Mouse (Mus musculus) MEL (cell line): ENCODE data around the gene Slc26a10. TPM values are rescaled to one million over a fixed set of nuclear protein-coding genes. Genes with fewer than 3 reads are reported as not detected.

Experiments
- DNase-seq: peaks from one replicate; pipeline ENCODE4 v3.0.0; 2011; ENCODE audit warnings: low read depth, low spot score
- H3K27ac ChIP-seq: 2 replicates; pipeline ENCODE4 v1.5.1; 2012; ENCODE audit warnings: low read depth, mild to moderate bottlenecking, control low read depth, low read length, moderate library complexity; ENCODE audit not compliant: control insufficient read depth
- H3K27me3 ChIP-seq, 2 experiments: fragments of 150-350 bp in 1 of 2; sonication (generic) in 1 of 2; 2 replicates each; pipeline ENCODE4 v1.6.1; 2012; ENCODE audit warnings: low read length in 2 of 2, mild to moderate bottlenecking in 2 of 2, improper control_type of control experiment in 1 of 2, moderate library complexity in 1 of 2; ENCODE audit not compliant: insufficient read depth in 2 of 2, control insufficient read depth in 1 of 2
- H3K36me3 ChIP-seq, 2 experiments: 2 replicates each; pipeline ENCODE4 v1.6.1; 2012 to 2014; ENCODE audit warnings: low read length in 2 of 2, improper control_type of control experiment in 1 of 2, inconsistent platforms in 1 of 2, mild to moderate bottlenecking in 1 of 2; ENCODE audit not compliant: insufficient read depth in 2 of 2, control insufficient read depth in 1 of 2
- H3K4me1 ChIP-seq, 2 experiments: fragments of 150-350 bp in 1 of 2; sonication (generic) in 1 of 2; 2 replicates each; pipeline ENCODE4 v1.6.1; 2012; ENCODE audit warnings: low read length in 2 of 2, improper control_type of control experiment in 1 of 2, mild to moderate bottlenecking in 1 of 2; ENCODE audit not compliant: insufficient read depth in 2 of 2, control insufficient read depth in 1 of 2
- H3K4me3 ChIP-seq, 2 experiments: fragments of 150-350 bp in 1 of 2; sonication (generic) in 1 of 2; 2 replicates each; pipeline ENCODE4 v1.5.1; 2012; ENCODE audit warnings: low read depth in 2 of 2, low read length in 2 of 2, mild to moderate bottlenecking in 2 of 2, moderate library complexity in 2 of 2, control low read depth in 1 of 2, improper control_type of control experiment in 1 of 2; ENCODE audit not compliant: control insufficient read depth in 1 of 2, insufficient read depth in 1 of 2
- H3K79me2 ChIP-seq: 2 replicates; pipeline ENCODE4 v1.6.1; 2012; ENCODE audit warnings: mild to moderate bottlenecking, low read length, moderate library complexity; ENCODE audit not compliant: control insufficient read depth, poor library complexity, insufficient read depth
- H3K9ac ChIP-seq: 2 replicates; pipeline ENCODE4 v1.6.1; 2012; ENCODE audit warnings: low read depth, mild to moderate bottlenecking, control low read depth, low read length, moderate library complexity; ENCODE audit not compliant: control insufficient read depth, poor library complexity, severe bottlenecking
- H3K9me3 ChIP-seq: fragments of 150-350 bp; sonication (generic); replicated peaks from 2 replicates; pipeline ENCODE4 v1.6.1; 2012; ENCODE audit warnings: mild to moderate bottlenecking, low read length, improper control_type of control experiment, moderate library complexity; ENCODE audit not compliant: insufficient read depth
- CHD2 ChIP-seq: IDR thresholded peaks from 2 replicates; pipeline ENCODE4 v1.6.1; 2011; ENCODE audit warnings: low read length, improper control_type of control experiment
- CTCF ChIP-seq, 3 experiments: IDR thresholded peaks in 2 of 3; conservative IDR thresholded peaks in 1 of 3; 2 replicates each; pipeline ENCODE4 v1.5.1; 2011 to 2012; ENCODE audit warnings: low read length in 3 of 3, low read depth in 2 of 3, mild to moderate bottlenecking in 2 of 3, improper control_type of control experiment in 1 of 3, inconsistent platforms in 1 of 3, mixed read lengths in 1 of 3, moderate library complexity in 1 of 3; ENCODE audit not compliant: control insufficient read depth in 1 of 3, insufficient read depth in 1 of 3, poor library complexity in 1 of 3, severe bottlenecking in 1 of 3
- E2F4 ChIP-seq: IDR thresholded peaks from 2 replicates; pipeline ENCODE4 v1.6.1; 2011; ENCODE audit warnings: low read depth, low read length, improper control_type of control experiment, borderline replicate concordance
- ETS1 ChIP-seq: IDR thresholded peaks from 2 replicates; pipeline ENCODE4 v1.6.1; 2012; ENCODE audit warnings: low read depth, mild to moderate bottlenecking, inconsistent platforms, low read length, improper control_type of control experiment, moderate library complexity
- GATA1 ChIP-seq: IDR thresholded peaks from 2 replicates; pipeline ENCODE4 v1.6.1; 2011; ENCODE audit warnings: low read depth, low read length, improper control_type of control experiment
- HCFC1 ChIP-seq: IDR thresholded peaks from 2 replicates; pipeline ENCODE4 v1.6.1; 2012; ENCODE audit warnings: low read depth, mild to moderate bottlenecking, inconsistent platforms, low read length, improper control_type of control experiment, moderate library complexity
- MAZ ChIP-seq: IDR thresholded peaks from 2 replicates; pipeline ENCODE4 v1.6.1; 2012; ENCODE audit warnings: low read depth, mild to moderate bottlenecking, inconsistent platforms, low read length, improper control_type of control experiment
- MXI1 ChIP-seq: IDR thresholded peaks from 2 replicates; pipeline ENCODE4 v1.6.1; 2011; ENCODE audit warnings: mild to moderate bottlenecking, low read depth, low read length, improper control_type of control experiment
- MYB ChIP-seq: IDR thresholded peaks from 2 replicates; pipeline ENCODE4 v1.6.1; 2011; ENCODE audit warnings: mild to moderate bottlenecking, low read depth, low read length, improper control_type of control experiment
- MYC ChIP-seq: IDR thresholded peaks from 2 replicates; pipeline ENCODE4 v1.6.1; 2011; ENCODE audit warnings: low read depth, mild to moderate bottlenecking, low read length, improper control_type of control experiment, moderate library complexity
- RAD21 ChIP-seq: IDR thresholded peaks from 2 replicates; pipeline ENCODE4 v1.6.1; 2011; ENCODE audit warnings: mild to moderate bottlenecking, low read depth, low read length, improper control_type of control experiment
- SMC3 ChIP-seq: IDR thresholded peaks from 2 replicates; pipeline ENCODE4 v1.6.1; 2011; ENCODE audit warnings: low read depth, low read length, improper control_type of control experiment
- TAL1 ChIP-seq: IDR thresholded peaks from 2 replicates; pipeline ENCODE4 v1.6.1; 2012; ENCODE audit warnings: mild to moderate bottlenecking, inconsistent platforms, low read length, moderate library complexity, mixed read lengths
- ZNF384 ChIP-seq: IDR thresholded peaks from 2 replicates; pipeline ENCODE4 v1.6.1; 2012; ENCODE audit warnings: low read depth, mild to moderate bottlenecking, inconsistent platforms, low read length, improper control_type of control experiment
- polyA plus RNA-seq, 2 experiments: library from polyadenylated mRNA; stranded (reverse) in 1 of 2; unstranded in 1 of 2; fragments of >175 nt in 1 of 2; fragments of >200 nt in 1 of 2; gene quantifications; 2 replicates each; pipeline versions ENCODE4 v1.2.1 to v1.2.4; 2012; ENCODE audit warnings: low replicate concordance in 2 of 2, low read depth in 1 of 2; ENCODE audit not compliant: insufficient read length in 2 of 2, insufficient read depth in 1 of 2, missing spikeins in 1 of 2
- total RNA-seq: library from RNA; depleted of rRNA; stranded (reverse); fragments of 300-350 nt; gene quantifications from 2 replicates; pipeline ENCODE4 v1.2.3, GENCODE M21; 2012

Slc26a10 gene
- total and polyA plus RNA-seq, 3 experiments: 1.1 to 1.3 TPM; not detected in 1

GRCm38 (mm10) chr10:127177719-127178118, 2.7 kb downstream of the Slc26a10 start:
- Histone ChIP-seq H3K9me3 (no peaks in the 10 kb centered on the region), H3K27me3 (no peaks in the 10 kb centered on the region), H3K27ac (no peak overlapping the region), H3K79me2 (no peaks in the 10 kb centered on the region), H3K9ac (no peak overlapping the region), H3K36me3 (peaks cover 0 to 4% of the 10 kb centered on the region in 2 experiments; a peak in 2 of 4 replicates), H3K4me3 (no peak overlapping the region), H3K4me1 (peaks cover 0 to 15% of the 10 kb centered on the region in 2 experiments; a peak in 3 of 4 replicates)
- TF ChIP-seq CHD2: no peak
- peak; percentile 41 to 60 (median 52) for TF ChIP-seq CTCF (IDR thresholded peaks at IDR 0.05 in 2 of 3, conservative IDR thresholded peaks at IDR 0.05 in 1 of 3; ENCODE audit: control insufficient read depth in 1 of 3, insufficient read depth in 1 of 3, low read depth in 2 of 3, low read length in 3 of 3, poor library complexity in 1 of 3, severe bottlenecking in 1 of 3)
- TF ChIP-seq SMC3: peak; percentile 62
- peak; percentile 35 for TF ChIP-seq RAD21
- no peak for DNase-seq

- H3K27ac ChIP-seq: no peak overlapping the region
- no peaks in the 10 kb centered on the region for H3K9me3 ChIP-seq
- H3K4me3 ChIP-seq: no peak overlapping the region
- H3K4me1 ChIP-seq: peaks cover 0 to 15% of the 10 kb centered on the region in 2 experiments; a peak in 3 of 4 replicates
- H3K9ac ChIP-seq: no peak overlapping the region
- DNase-seq: no peak
- peaks cover 0 to 4% of the 10 kb centered on the region in 2 experiments; a peak in 3 of 4 replicates for H3K36me3 ChIP-seq
- H3K79me2 ChIP-seq: no peaks in the 10 kb centered on the region
- TF ChIP-seq HCFC1: no peak
- TF ChIP-seq ZNF384: no peak
- TF ChIP-seq MYB: no peak
- TF ChIP-seq MYC: no peak
- TF ChIP-seq ETS1: no peak
- no peak for TF ChIP-seq MAZ
- TF ChIP-seq E2F4: no peak
- no peak for TF ChIP-seq TAL1
- no peak for TF ChIP-seq RAD21
- no peak for TF ChIP-seq SMC3
- TF ChIP-seq GATA1: no peak
- no peaks in the 10 kb centered on the region for H3K27me3 ChIP-seq
Observed at GRCm38 (mm10) chr10:127177235-127177634, 3.2 kb downstream of the Slc26a10 start.

DNA sequence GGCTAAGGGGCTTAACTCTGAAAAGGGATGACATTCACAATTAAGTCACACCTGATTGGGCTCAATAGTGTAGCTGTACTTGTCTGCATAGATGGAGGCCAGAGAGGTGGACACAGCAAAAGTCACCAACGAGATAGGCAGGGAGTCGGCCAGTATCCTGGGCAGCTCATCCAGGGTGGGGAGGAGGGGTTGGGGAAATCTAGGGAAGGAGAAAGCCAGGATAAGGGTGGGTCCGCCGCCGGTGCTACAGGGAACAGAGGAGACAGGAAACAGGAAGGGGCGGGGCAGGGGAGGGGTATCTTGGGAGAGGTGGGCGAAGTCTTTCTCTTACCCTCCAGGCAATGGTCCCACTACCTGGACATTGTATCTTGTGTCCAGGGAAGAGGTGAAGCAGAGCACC, 3.7 kb downstream of the Slc26a10 start:
- peaks cover 0 to 15% of the 10 kb centered on the region in 2 experiments; a peak in 3 of 4 replicates for H3K4me1 ChIP-seq
- H3K27me3 ChIP-seq: no peaks in the 10 kb centered on the region
- no peak overlapping the region for H3K9ac ChIP-seq

More for the DNA sequence above, 3.7 kb downstream of the Slc26a10 start:
- no peak overlapping the region for H3K27ac ChIP-seq
- H3K79me2 ChIP-seq: no peaks in the 10 kb centered on the region
- H3K4me3 ChIP-seq: no peak overlapping the region
- no peak for TF ChIP-seq MXI1
- no peak for TF ChIP-seq CTCF (IDR thresholded peaks at IDR 0.05 in 2 of 3, conservative IDR thresholded peaks at IDR 0.05 in 1 of 3; ENCODE audit: control insufficient read depth in 1 of 3, insufficient read depth in 1 of 3, low read depth in 2 of 3, low read length in 3 of 3, poor library complexity in 1 of 3, severe bottlenecking in 1 of 3)
- no peak for TF ChIP-seq TAL1
- TF ChIP-seq, all 39 proteins: peak for 0
- Histone ChIP-seq H3K36me3 (peaks cover 1 to 4% of the 10 kb centered on the region in 2 experiments; a peak in 3 of 4 replicates), H3K9me3 (no peaks in the 10 kb centered on the region)
- no peak for DNase-seq
